Mouse (Mus musculus) heart, embryonic 16.5 days (tissue): ENCODE measurements around the gene Ube2t. TPM values are rescaled to one million over a fixed set of nuclear protein-coding genes. Genes with fewer than 3 reads are reported as not detected.

Experiments used
- ATAC-seq: fragments of 200-750 bp; cut with Nextera tagmentation; replicated peaks from 2 replicates; pipeline ENCODE4 v1.8.0; 2017; ENCODE audit warnings: moderate number of reproducible peaks; ENCODE audit not compliant: insufficient read depth, low FRiP score; ENCODE audit errors: extremely low read depth
- H3K27ac ChIP-seq: fragments of 300-500 bp; sonication (generic); 2 replicates; pipeline ENCODE4 v1.5.1; 2014; ENCODE audit warnings: mild to moderate bottlenecking, low read length, control low read depth, moderate library complexity
- H3K27me3 ChIP-seq: fragments of 300-500 bp; sonication (generic); 2 replicates; pipeline ENCODE4 v1.6.1; 2014; ENCODE audit warnings: low read length, mixed read lengths; ENCODE audit not compliant: control insufficient read depth, insufficient read depth
- H3K36me3 ChIP-seq: fragments of 300-500 bp; sonication (generic); 2 replicates; pipeline ENCODE4 v1.6.1; 2014; ENCODE audit not compliant: control insufficient read depth, insufficient read depth
- H3K4me1 ChIP-seq: fragments of 300-500 bp; sonication (generic); 2 replicates; pipeline ENCODE4 v1.6.1; 2014; ENCODE audit warnings: low read length, mixed read lengths; ENCODE audit not compliant: control insufficient read depth, insufficient read depth
- H3K4me2 ChIP-seq: fragments of 300-500 bp; sonication (generic); 2 replicates; pipeline ENCODE4 v1.6.1; 2014; ENCODE audit warnings: low read depth, mild to moderate bottlenecking, control low read depth, low read length
- H3K4me3 ChIP-seq: fragments of 300-500 bp; sonication (generic); 2 replicates; pipeline ENCODE4 v1.5.1; 2014; ENCODE audit warnings: mild to moderate bottlenecking, control low read depth, low read length
- H3K9ac ChIP-seq: fragments of 300-500 bp; sonication (generic); 2 replicates; pipeline ENCODE4 v1.6.1; 2014; ENCODE audit warnings: low read length, control low read depth
- H3K9me3 ChIP-seq: fragments of 300-500 bp; sonication (generic); replicated peaks from 2 replicates; pipeline ENCODE4 v1.6.1; 2016; ENCODE audit warnings: low read length; ENCODE audit not compliant: control insufficient read depth
- WGBS: fragments of 180-500 bp; shearing (Covaris S2); extraction: QIAGEN DNeasy Blood & Tissue Kit; methylation state at CpG from one replicate; pipeline ENCODE4 v1.1.7; 2014; 5-methylcytosine and 5-hydroxymethylcytosine counted together
- polyA plus RNA-seq: library from polyadenylated mRNA; unstranded; fragments of >200 nt; fragmentation: Nextera tagmentation; extraction: Ambion mirVana; gene quantifications from 2 replicates; pipeline ENCODE4 v1.2.1, GENCODE M21; 2015

The Ube2t gene
- polyA plus RNA-seq, 1 experiment from 2014 or later = 54.6 TPM

- H3K9me3 ChIP-seq = no peaks in the 10 kb centered on the region
- H3K36me3 ChIP-seq = no peaks in the 10 kb centered on the region
- no peaks in the 10 kb centered on the region for H3K27me3 ChIP-seq
- H3K4me1 ChIP-seq = no peaks in the 10 kb centered on the region
- H3K4me3 ChIP-seq = no peak overlapping the region
- 80% methylated on average over 8 of the region's 8 CpGs for WGBS
- H3K9ac ChIP-seq = no peak overlapping the region
- no peak overlapping the region for H3K27ac ChIP-seq
- no peak overlapping the region for H3K4me2 ChIP-seq
- no peak for ATAC-seq
Measured at GRCm38 (mm10) chr1:134998231-134998630, 35.9 kb downstream of the Ube2t start.

- ATAC-seq = no peak
- Histone ChIP-seq H3K27ac (no peak overlapping the region), H3K9ac (no peak overlapping the region), H3K36me3 (no peaks in the 10 kb centered on the region), H3K4me2 (no peak overlapping the region), H3K4me3 (no peak overlapping the region), H3K4me1 (no peaks in the 10 kb centered on the region), H3K9me3 (no peaks in the 10 kb centered on the region), H3K27me3 (no peaks in the 10 kb centered on the region)
- 75% methylated on average over 9 of the region's 9 CpGs for WGBS
Measured at GRCm38 (mm10) chr1:135000527-135000926, 38.2 kb downstream of the Ube2t start.

- Histone ChIP-seq H3K9ac (no peak overlapping the region), H3K4me1 (no peaks in the 10 kb centered on the region), H3K27me3 (no peaks in the 10 kb centered on the region), H3K36me3 (no peaks in the 10 kb centered on the region), H3K4me3 (no peak overlapping the region), H3K4me2 (no peak overlapping the region), H3K27ac (no peak overlapping the region), H3K9me3 (no peaks in the 10 kb centered on the region)
- ATAC-seq = no peak
- WGBS = 54% methylated on average over 4 of the region's 4 CpGs
Measured at GRCm38 (mm10) chr1:135003346-135003745, 41.0 kb downstream of the Ube2t start.

GRCm38 (mm10) chr1:135005696-135006095, 43.3 kb downstream of the Ube2t start:
- peaks cover 6% of the 10 kb centered on the region; the same call in 1 of the 2 replicates for H3K4me1 ChIP-seq
- WGBS = 42% methylated on average over 7 of the region's 7 CpGs
- H3K27ac ChIP-seq = peak overlapping the region; percentile 17
- H3K36me3 ChIP-seq = no peaks in the 10 kb centered on the region
- no peak overlapping the region for H3K4me2 ChIP-seq
- no peak overlapping the region for H3K4me3 ChIP-seq
- no peak overlapping the region for H3K9ac ChIP-seq
- no peaks in the 10 kb centered on the region for H3K9me3 ChIP-seq
- H3K27me3 ChIP-seq = no peaks in the 10 kb centered on the region
- ATAC-seq = no peak; the same call in 1 of the 2 replicates

GRCm38 (mm10) chr1:135009833-135010232, 47.5 kb downstream of the Ube2t start:
- Histone ChIP-seq H3K9me3 (no peaks in the 10 kb centered on the region), H3K4me3 (no peak overlapping the region), H3K27ac (peak overlapping the region; percentile 44; the same call in 1 of the 2 replicates), H3K27me3 (no peaks in the 10 kb centered on the region), H3K9ac (no peak overlapping the region), H3K4me2 (no peak overlapping the region), H3K4me1 (peaks cover 16% of the 10 kb centered on the region), H3K36me3 (no peaks in the 10 kb centered on the region)
- WGBS = 54% methylated on average over 3 of the region's 3 CpGs
- no peak for ATAC-seq

- 90% methylated on average over 5 of the region's 5 CpGs for WGBS
- H3K36me3 ChIP-seq = no peaks in the 10 kb centered on the region
- H3K27ac ChIP-seq = peak overlapping the region; percentile 38
- ATAC-seq = no peak
- no peaks in the 10 kb centered on the region for H3K27me3 ChIP-seq
- H3K4me3 ChIP-seq = no peak overlapping the region
- H3K9ac ChIP-seq = no peak overlapping the region
- no peak overlapping the region for H3K4me2 ChIP-seq
- peaks cover 30% of the 10 kb centered on the region for H3K4me1 ChIP-seq
- H3K9me3 ChIP-seq = no peaks in the 10 kb centered on the region
Measured at GRCm38 (mm10) chr1:135011912-135012311, 49.5 kb downstream of the Ube2t start.

- no peaks in the 10 kb centered on the region for H3K9me3 ChIP-seq
- 79% methylated on average over 9 of the region's 9 CpGs for WGBS
- no peaks in the 10 kb centered on the region for H3K27me3 ChIP-seq
- H3K27ac ChIP-seq = peak overlapping the region; percentile 38
- ATAC-seq = no peak
- H3K9ac ChIP-seq = no peak overlapping the region
- no peak overlapping the region for H3K4me2 ChIP-seq
- no peak overlapping the region for H3K4me3 ChIP-seq
- H3K4me1 ChIP-seq = peaks cover 36% of the 10 kb centered on the region
- no peaks in the 10 kb centered on the region for H3K36me3 ChIP-seq
Measured at GRCm38 (mm10) chr1:135012472-135012871, 50.1 kb downstream of the Ube2t start.

GRCm38 (mm10) chr1:135014921-135015445, 52.6 kb downstream of the Ube2t start:
- Histone ChIP-seq H3K27ac (peak overlapping the region; percentile 68), H3K4me1 (peaks cover 53% of the 10 kb centered on the region), H3K36me3 (no peaks in the 10 kb centered on the region), H3K4me3 (no peak overlapping the region), H3K27me3 (no peaks in the 10 kb centered on the region), H3K9ac (no peak overlapping the region), H3K4me2 (peak overlapping the region; percentile 30; the same call in 1 of the 2 replicates), H3K9me3 (no peaks in the 10 kb centered on the region)
- 0 out of 2 replicates have a peak, but pooled peaks have one; percentile 50 for ATAC-seq
- WGBS = 36% methylated on average over 10 of the region's 10 CpGs

- no peaks in the 10 kb centered on the region for H3K27me3 ChIP-seq
- H3K4me1 ChIP-seq = peaks cover 65% of the 10 kb centered on the region
- 61% methylated on average over 10 of the region's 10 CpGs for WGBS
- H3K36me3 ChIP-seq = no peaks in the 10 kb centered on the region
- no peak overlapping the region for H3K4me3 ChIP-seq
- no peaks in the 10 kb centered on the region for H3K9me3 ChIP-seq
- H3K9ac ChIP-seq = no peak overlapping the region
- peak overlapping the region; percentile 5; the same call in 1 of the 2 replicates for H3K27ac ChIP-seq
- no peak for ATAC-seq
- no peak overlapping the region for H3K4me2 ChIP-seq
Measured at GRCm38 (mm10) chr1:135016907-135017655, 54.7 kb downstream of the Ube2t start.
